Mouse (Mus musculus) forebrain, embryonic 16.5 days (tissue): ENCODE results near the gene Sele. TPM values are rescaled to one million over a fixed set of nuclear protein-coding genes. Genes with fewer than 3 reads are reported as not detected.

Experiments used
- ATAC-seq: fragments of 200-750 bp; cut with Nextera tagmentation; 2 replicates; pipeline ENCODE4 v1.8.0; 2017; ENCODE audit warnings: mild to moderate bottlenecking, moderate library complexity
- H3K27ac ChIP-seq: fragments of 300-500 bp; sonication (generic); 2 replicates; pipeline ENCODE4 v1.5.1; 2014; ENCODE audit warnings: low read length, control low read depth
- H3K27me3 ChIP-seq: fragments of 300-500 bp; sonication (generic); replicated peaks from 2 replicates; pipeline ENCODE4 v1.6.1; 2014; ENCODE audit warnings: low read length; ENCODE audit not compliant: control insufficient read depth, insufficient read depth
- H3K36me3 ChIP-seq: fragments of 300-500 bp; sonication (generic); 2 replicates; pipeline ENCODE4 v1.6.1; 2014; ENCODE audit not compliant: control insufficient read depth, insufficient read depth
- H3K4me1 ChIP-seq: fragments of 300-500 bp; sonication (generic); replicated peaks from 2 replicates; pipeline ENCODE4 v1.6.1; 2014; ENCODE audit warnings: low read length; ENCODE audit not compliant: control insufficient read depth, insufficient read depth
- H3K4me2 ChIP-seq: fragments of 300-500 bp; sonication (generic); 2 replicates; pipeline ENCODE4 v1.6.1; 2014; ENCODE audit warnings: mild to moderate bottlenecking, low read length, control low read depth
- H3K4me3 ChIP-seq: fragments of 300-500 bp; sonication (generic); replicated peaks from 2 replicates; pipeline ENCODE4 v1.5.1; 2014; ENCODE audit warnings: mild to moderate bottlenecking, low read length, control low read depth
- H3K9ac ChIP-seq: fragments of 300-500 bp; sonication (generic); replicated peaks from 2 replicates; pipeline ENCODE4 v1.6.1; 2014; ENCODE audit warnings: low read depth, low read length, control low read depth
- H3K9me3 ChIP-seq: fragments of 300-500 bp; sonication (generic); 2 replicates; pipeline ENCODE4 v1.6.1; 2016; ENCODE audit warnings: low read length; ENCODE audit not compliant: control insufficient read depth
- WGBS: fragments of 180-500 bp; shearing (Covaris S2); extraction: QIAGEN DNeasy Blood & Tissue Kit; methylation state at CpG from one replicate; pipeline ENCODE4 v1.1.7; 2014; 5-methylcytosine and 5-hydroxymethylcytosine counted together
- polyA plus RNA-seq: library from polyadenylated mRNA; unstranded; fragments of >200 nt; fragmentation: Nextera tagmentation; extraction: Ambion mirVana; gene quantifications from 2 replicates; pipeline ENCODE4 v1.2.1, GENCODE M21; 2015

Sele gene
- polyA plus RNA-seq, 1 experiment from 2014 or later: not detected

GRCm38 (mm10) chr1:164025685-164026084 is 22.3 kb upstream of the Sele start:
- Histone ChIP-seq H3K27me3 (no peaks in the 10 kb centered on the region), H3K9me3 (no peaks in the 10 kb centered on the region), H3K4me1 (no peaks in the 10 kb centered on the region), H3K9ac (no peak overlapping the region), H3K4me2 (no peak overlapping the region), H3K36me3 (no peaks in the 10 kb centered on the region), H3K27ac (no peak overlapping the region), H3K4me3 (no peak overlapping the region)
- no peak for ATAC-seq
- whole genome bisulfite sequencing: 88% methylated on average over 4 of the region's 4 CpGs

DNA sequence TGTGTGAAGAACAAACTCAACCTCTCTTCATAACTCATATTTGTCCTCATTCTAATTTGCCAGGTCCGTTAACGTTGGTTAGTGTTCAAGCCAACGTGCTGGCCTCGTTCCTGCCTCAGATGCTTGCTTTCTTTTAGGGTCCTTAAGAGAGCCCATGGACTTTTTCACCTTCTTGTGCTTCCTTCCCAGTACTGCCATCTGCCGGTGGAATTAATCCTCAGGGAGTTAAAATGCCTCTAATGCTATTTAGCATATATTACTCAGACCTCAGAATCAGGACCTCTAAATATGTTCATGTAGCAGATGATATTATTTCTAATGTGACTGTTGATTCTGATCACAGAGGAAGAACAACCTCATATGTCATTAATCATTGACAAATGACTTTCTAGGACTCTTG is 20.6 kb upstream of the Sele start:
- Histone ChIP-seq H3K4me3 (no peak overlapping the region), H3K27ac (no peak overlapping the region), H3K36me3 (no peaks in the 10 kb centered on the region), H3K4me1 (no peaks in the 10 kb centered on the region), H3K9me3 (no peaks in the 10 kb centered on the region), H3K27me3 (no peaks in the 10 kb centered on the region), H3K9ac (no peak overlapping the region), H3K4me2 (no peak overlapping the region)
- ATAC-seq: no peak
- WGBS: 62% methylated on average over 5 of the region's 5 CpGs

GRCm38 (mm10) chr1:164040385-164041135 is 7.5 kb upstream of the Sele start:
- ATAC-seq: no peak

GRCm38 (mm10) chr1:164043549-164043948 is 4.5 kb upstream of the Sele start:
- Histone ChIP-seq H3K4me2 (no peak overlapping the region), H3K4me3 (no peak overlapping the region), H3K9ac (no peak overlapping the region), H3K27ac (no peak overlapping the region), H3K27me3 (no peaks in the 10 kb centered on the region), H3K4me1 (no peaks in the 10 kb centered on the region), H3K9me3 (no peaks in the 10 kb centered on the region), H3K36me3 (no peaks in the 10 kb centered on the region)
- ATAC-seq: no peak
- 24% methylated on average over 3 of the region's 3 CpGs for WGBS

More at GRCm38 (mm10) chr1:164040385-164041135, 7.5 kb upstream of the Sele start:
- H3K27ac ChIP-seq: no peak overlapping the region
- no peaks in the 10 kb centered on the region for H3K4me1 ChIP-seq
- no peak overlapping the region for H3K4me3 ChIP-seq
- no peaks in the 10 kb centered on the region for H3K9me3 ChIP-seq
- 71% methylated on average over 10 of the region's 10 CpGs for WGBS
- no peak overlapping the region for H3K4me2 ChIP-seq
- no peaks in the 10 kb centered on the region for H3K27me3 ChIP-seq
- no peaks in the 10 kb centered on the region for H3K36me3 ChIP-seq
- H3K9ac ChIP-seq: no peak overlapping the region

GRCm38 (mm10) chr1:164053561-164053960 is 5.5 kb downstream of the Sele start:
- Histone ChIP-seq H3K9ac (no peak overlapping the region), H3K4me1 (no peaks in the 10 kb centered on the region), H3K36me3 (no peaks in the 10 kb centered on the region), H3K27me3 (no peaks in the 10 kb centered on the region), H3K4me3 (no peak overlapping the region), H3K4me2 (no peak overlapping the region), H3K9me3 (no peaks in the 10 kb centered on the region), H3K27ac (no peak overlapping the region)
- 93% methylated on average over 9 of the region's 9 CpGs for WGBS
- no peak for ATAC-seq

DNA sequence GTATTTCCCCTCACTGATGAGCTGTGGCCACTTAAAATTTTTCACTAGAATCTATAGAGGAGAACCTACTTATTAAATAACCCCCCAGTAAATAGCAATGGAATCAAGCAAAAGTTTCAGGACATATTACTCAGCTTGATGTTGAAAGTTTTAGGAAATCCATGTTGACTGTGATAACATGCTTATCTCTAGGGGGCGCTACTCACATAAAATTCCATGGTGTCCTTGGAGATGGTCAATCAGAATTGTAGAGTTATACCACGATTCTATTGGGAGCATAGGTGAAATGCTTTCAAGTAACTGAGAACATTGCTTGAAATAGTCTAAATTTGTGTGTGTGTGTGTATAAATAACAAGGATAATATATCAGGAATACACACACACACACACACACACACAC is 6.8 kb downstream of the Sele start:
- no peaks in the 10 kb centered on the region for H3K4me1 ChIP-seq
- no peak overlapping the region for H3K4me3 ChIP-seq
- no peaks in the 10 kb centered on the region for H3K36me3 ChIP-seq
- H3K9me3 ChIP-seq: no peaks in the 10 kb centered on the region
- H3K27me3 ChIP-seq: no peaks in the 10 kb centered on the region
- no peak overlapping the region for H3K9ac ChIP-seq
- ATAC-seq: no peak
- 47% methylated on average over 2 of the region's 2 CpGs for WGBS
- no peak overlapping the region for H3K27ac ChIP-seq
- H3K4me2 ChIP-seq: no peak overlapping the region

- Histone ChIP-seq H3K4me2 (no peak overlapping the region), H3K9ac (no peak overlapping the region), H3K4me3 (no peak overlapping the region), H3K27me3 (no peaks in the 10 kb centered on the region), H3K4me1 (no peaks in the 10 kb centered on the region), H3K27ac (no peak overlapping the region), H3K9me3 (no peaks in the 10 kb centered on the region), H3K36me3 (no peaks in the 10 kb centered on the region)
- 93% methylated on average over 4 of the region's 4 CpGs for WGBS
- ATAC-seq: no peak
These were observed 12.0 kb downstream of the Sele start for GRCm38 (mm10) chr1:164060071-164060470.

GRCm38 (mm10) chr1:164061278-164061677 is 13.2 kb downstream of the Sele start:
- no peaks in the 10 kb centered on the region for H3K4me1 ChIP-seq
- H3K9me3 ChIP-seq: no peaks in the 10 kb centered on the region
- H3K4me2 ChIP-seq: no peak overlapping the region
- H3K27ac ChIP-seq: no peak overlapping the region
- no peak for ATAC-seq
- H3K36me3 ChIP-seq: no peaks in the 10 kb centered on the region
- no peak overlapping the region for H3K9ac ChIP-seq
- no peaks in the 10 kb centered on the region for H3K27me3 ChIP-seq
- no peak overlapping the region for H3K4me3 ChIP-seq
- 44% methylated on average over 4 of the region's 4 CpGs for WGBS

GRCm38 (mm10) chr1:164061925-164062324 is 13.9 kb downstream of the Sele start, which contains the start of gene Sell:
Sell (plus strand) TSS chr1:164061982.
- no peak for ATAC-seq
- Histone ChIP-seq H3K27ac (no peak within 1 kb of the TSS), H3K9me3 (no peaks in the 10 kb centered on the region), H3K4me3 (no peak within 1 kb of the TSS), H3K4me2 (no peak within 1 kb of the TSS), H3K36me3 (no peaks in the 10 kb centered on the region), H3K27me3 (no peaks in the 10 kb centered on the region), H3K9ac (no peak within 1 kb of the TSS), H3K4me1 (no peaks in the 10 kb centered on the region)
- WGBS: 83% methylated on average over 4 of the region's 4 CpGs

GRCm38 (mm10) chr1:164062856-164063255 is 14.8 kb downstream of the Sele start:
- H3K27ac ChIP-seq: no peak overlapping the region
- no peaks in the 10 kb centered on the region for H3K36me3 ChIP-seq
- WGBS: 54% methylated on average over 2 of the region's 2 CpGs
- H3K27me3 ChIP-seq: no peaks in the 10 kb centered on the region
- no peaks in the 10 kb centered on the region for H3K4me1 ChIP-seq
- H3K9ac ChIP-seq: no peak overlapping the region
- no peak for ATAC-seq
- H3K4me3 ChIP-seq: no peak overlapping the region
- no peak overlapping the region for H3K4me2 ChIP-seq
- H3K9me3 ChIP-seq: no peaks in the 10 kb centered on the region
